Mouse (Mus musculus) central nervous system, embryonic 14 days (tissue): ENCODE results near the gene Tagap1. TPM values are rescaled to one million over a fixed set of nuclear protein-coding genes. Genes with fewer than 3 reads are reported as not detected.

Experiments
- polyA plus RNA-seq: library from polyadenylated mRNA; depleted of rRNA; stranded (reverse); fragments of >200 nt; gene quantifications from 2 replicates; pipeline ENCODE4 v1.2.3, GENCODE M21; 2012; rRNA removed

Tagap1 gene
- 46.1 and 47.7 TPM in 2 replicates for polyA plus RNA-seq

GRCm38 (mm10) chr17:6960776-6961175 is at the start of gene Tagap1:
Tagap1 (minus strand) TSS chr17:6961156.

DNA sequence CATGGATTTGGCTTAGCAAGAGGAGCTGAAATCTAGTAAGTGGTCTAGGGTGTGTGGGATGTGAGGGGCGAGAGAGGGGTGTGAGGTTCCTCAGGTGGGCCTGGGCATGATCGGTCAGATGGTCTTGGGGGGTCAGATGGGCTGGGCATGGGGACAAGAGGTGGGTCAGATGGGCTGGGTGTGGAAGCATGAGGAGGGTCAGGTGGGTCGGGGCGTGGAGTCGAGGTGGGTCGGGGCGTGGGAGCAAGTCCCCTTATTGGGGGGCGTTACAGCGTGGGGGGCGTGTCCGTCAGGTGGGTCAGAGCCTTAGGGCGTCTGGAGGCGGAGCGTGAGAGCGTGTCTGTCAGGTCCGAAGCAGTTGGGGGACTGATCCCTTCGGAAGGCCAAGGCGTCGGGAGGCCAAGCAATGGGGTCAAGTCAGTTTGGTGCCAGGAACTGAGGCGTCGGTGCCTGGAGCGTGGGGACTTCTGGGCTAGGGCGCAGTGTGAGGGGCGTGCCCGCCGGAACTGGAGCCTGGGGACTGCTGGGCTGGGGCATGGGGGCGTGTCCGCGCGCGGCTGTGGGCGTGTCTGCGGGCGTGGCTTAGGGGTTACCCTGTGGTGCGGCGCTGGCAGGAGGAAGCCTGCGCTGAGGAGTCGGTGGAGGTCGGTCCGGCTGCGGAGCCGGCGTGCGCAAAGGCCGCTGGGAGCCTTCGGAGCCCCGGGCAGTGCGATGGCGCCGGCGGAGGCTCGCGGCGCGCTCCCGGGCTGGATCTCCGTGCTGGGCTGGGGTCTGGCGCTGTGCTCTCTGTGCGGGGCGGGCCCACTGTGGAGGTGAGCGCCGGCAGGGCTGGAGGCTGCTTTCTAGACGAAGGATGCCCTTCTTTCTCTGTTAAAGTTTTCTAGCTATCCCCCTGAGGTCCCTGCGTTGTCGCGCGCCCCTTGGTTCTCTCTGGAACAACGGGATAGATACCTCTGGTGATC is 17.6 kb upstream of the Tagap1 start, which contains the start of gene Gm49721:
Gene Gm49721, plus strand, starts transcription at position 618 of the 962 bp plus-strand sequence.

GRCm38 (mm10) chr17:6970334-6970733 is 9.4 kb upstream of the Tagap1 start, which contains the start of gene Rnaset2b:
Rnaset2b (plus strand) TSS chr17:6970634.

GRCm38 (mm10) chr17:6947984-6948768 is 12.8 kb downstream of the Tagap1 start, which contains the start of gene Rsph3b:
Rsph3b (minus strand) TSS chr17:6948682.

Other genes with a start within 250 kb of the Tagap1 start
- 44.3 and 63.2 TPM in 2 replicates for gene Ezr, start 178.4 kb downstream of the Tagap1 start, polyA plus RNA-seq
- gene Rsph3b, start 12.5 kb downstream of the Tagap1 start, polyA plus RNA-seq, result 27.0 and 27.9 TPM in 2 replicates
- 86.5 and 102 TPM in 2 replicates for gene Rnaset2b, start 9.5 kb upstream of the Tagap1 start, polyA plus RNA-seq
- gene Gm49721, start 17.7 kb upstream of the Tagap1 start, polyA plus RNA-seq, result 0.66 and 0.79 TPM in 2 replicates
- not detected in 2 replicates for gene Gm1604a, start 64.4 kb upstream of the Tagap1 start, polyA plus RNA-seq
- gene Rps6ka2, start 209.0 kb upstream of the Tagap1 start, polyA plus RNA-seq, result 24.9 and 27.7 TPM in 2 replicates